Mouse (Mus musculus) spleen, adult 2 months (tissue): ENCODE results near the gene Gm20431.

ENCODE experiments used
- CTCF ChIP-seq: fragments of 200-500 bp; IDR thresholded peaks from 2 replicates; pipeline ENCODE4 v1.5.1; 2011; ENCODE audit warnings: mild to moderate bottlenecking, inconsistent platforms; ENCODE audit not compliant: insufficient read depth, insufficient read length, insufficient replicate concordance; ENCODE audit errors: extremely low read depth
- POLR2A ChIP-seq: fragments of 200-500 bp; IDR thresholded peaks from 2 replicates; pipeline ENCODE4 v1.6.1; 2011; ENCODE audit warnings: low read depth, low read length, inconsistent platforms

- TF ChIP-seq CTCF (no peak), POLR2A (no peak)
Measured at GRCm38 (mm10) chr2:167628872-167629271, 32.4 kb downstream of the Gm20431 start.
